Mouse (Mus musculus): ENCODE data around the gene Evi5l. TPM values are rescaled to one million over a fixed set of nuclear protein-coding genes. Genes with fewer than 3 reads are reported as not detected.
A peak's percentile ranks its signal among the peaks of the same experiment; 100 is the strongest.

Gene Evi5l
- total RNA-seq, 2 experiments from 2014 or later = 93.2 to 102 TPM

DNA sequence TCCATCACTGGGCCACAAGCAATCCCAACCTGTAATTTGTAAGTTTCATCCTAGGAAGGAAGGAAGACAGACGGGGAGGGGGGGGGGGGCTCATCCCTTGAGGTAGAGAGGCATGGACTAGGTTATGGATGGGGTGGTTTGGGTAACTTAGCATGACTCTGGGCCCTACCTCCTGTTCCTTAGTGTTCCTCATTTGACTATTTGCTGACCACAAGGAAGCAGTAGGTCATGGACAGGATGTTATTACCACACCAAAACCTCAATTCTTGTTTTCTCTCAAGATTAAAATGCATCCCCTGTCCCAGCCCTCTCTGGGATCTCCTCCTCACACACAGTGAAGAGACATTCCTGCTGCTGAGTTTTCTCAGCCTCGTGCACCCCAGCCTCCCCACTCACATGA, 35.0 kb downstream of the Evi5l start:
- DNase-seq (ENCODE audit: low spot score in 2 of 2) = no peak

DNA sequence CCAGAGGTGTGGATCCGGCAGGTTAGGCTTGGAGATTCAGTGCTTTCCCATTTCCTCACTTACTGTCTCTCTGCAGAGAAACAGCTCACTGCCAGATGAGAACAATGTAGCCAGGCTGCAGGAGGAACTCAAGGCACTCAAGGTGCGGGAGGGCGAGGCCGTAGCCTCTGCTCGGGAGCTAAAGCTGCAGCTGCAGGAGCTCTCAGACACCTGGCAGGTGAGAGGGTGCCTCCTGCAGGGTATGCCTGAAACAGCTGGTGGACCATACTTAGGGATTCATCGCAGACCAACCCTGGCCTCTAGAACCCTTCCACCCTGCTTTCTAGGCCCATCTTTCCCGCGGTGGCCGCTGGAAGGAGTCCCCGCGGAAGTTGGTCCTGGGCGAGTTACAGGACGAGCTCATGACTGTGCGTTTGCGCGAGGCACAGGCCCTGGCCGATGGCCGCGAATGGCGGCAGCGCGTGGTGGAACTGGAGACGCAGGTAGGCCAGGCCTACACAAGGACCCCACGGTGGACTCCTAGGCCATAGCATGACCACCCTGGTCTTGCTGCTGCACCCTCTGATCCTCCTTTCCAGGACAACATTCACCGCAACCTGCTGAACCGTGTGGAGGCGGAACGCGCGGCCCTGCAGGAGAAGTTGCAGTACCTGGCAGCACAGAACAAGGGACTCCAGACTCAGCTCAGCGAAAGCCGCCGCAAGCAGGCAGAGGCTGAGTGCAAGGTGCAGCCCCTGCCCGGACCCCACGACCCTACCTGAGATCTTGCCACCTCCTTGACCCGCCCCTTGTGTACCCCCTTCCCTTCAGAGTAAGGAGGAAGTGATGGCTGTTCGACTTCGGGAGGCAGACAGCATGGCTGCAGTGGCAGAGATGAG, 39.1 kb downstream of the Evi5l start:
- DNase-seq (ENCODE audit: low spot score in 2 of 2) = no peak

DNA sequence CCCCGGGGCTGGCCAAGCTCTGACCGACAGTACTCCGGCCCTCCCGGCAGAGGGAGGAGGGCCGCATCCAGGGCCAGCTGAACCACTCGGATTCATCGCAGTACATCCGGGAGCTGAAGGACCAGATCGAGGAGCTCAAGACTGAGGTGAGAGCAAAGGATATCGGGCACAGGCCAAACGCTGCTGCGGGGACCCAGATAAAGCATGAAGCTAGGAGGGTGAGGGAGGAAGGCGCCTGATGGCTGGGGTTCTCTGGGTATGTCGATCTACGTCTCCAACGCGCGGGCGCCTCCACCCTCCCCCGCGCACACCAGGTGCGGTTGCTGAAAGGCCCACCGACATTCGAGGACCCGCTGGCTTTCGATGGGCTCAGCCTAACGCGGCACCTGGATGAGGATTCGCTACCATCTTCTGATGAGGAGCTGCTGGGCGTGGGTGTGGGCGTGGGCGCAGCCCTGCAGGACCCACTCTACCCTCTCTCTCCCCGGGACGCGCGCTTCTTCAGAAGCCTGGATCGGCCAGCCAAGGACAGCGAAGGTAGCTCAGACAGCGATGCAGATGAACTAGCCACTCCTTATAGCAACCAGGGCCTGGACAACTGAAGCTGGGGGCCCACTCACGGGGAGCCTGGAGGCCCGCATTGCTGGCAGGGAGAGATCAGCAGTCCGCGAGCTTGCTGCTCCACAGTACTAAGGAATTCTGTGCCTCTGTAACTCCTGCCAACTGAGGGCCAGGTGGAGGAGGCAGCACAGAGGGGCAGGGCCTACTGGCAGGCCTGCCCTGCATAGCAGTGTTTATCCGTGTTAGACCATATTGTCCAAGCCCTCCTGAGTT, 40.0 kb downstream of the Evi5l start:
- no peak for DNase-seq (ENCODE audit: low spot score in 2 of 2)

DNA sequence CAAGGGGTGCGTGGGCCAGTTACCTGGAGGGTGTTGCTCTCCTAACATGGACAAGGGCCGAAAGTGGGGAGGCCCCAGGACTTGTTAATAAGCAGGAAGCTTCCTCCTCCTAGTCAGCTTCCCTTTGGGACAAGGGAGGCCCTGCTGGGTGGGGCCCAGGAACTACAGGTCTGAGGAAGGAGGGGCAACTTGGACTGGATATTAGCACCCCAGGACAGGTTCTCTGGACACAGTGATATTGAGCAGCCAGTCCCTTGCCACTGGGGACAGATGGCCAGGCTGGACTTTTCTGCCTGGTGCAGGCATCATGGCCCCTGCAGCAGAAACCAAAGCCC, 40.6 kb downstream of the Evi5l start:
- DNase-seq (ENCODE audit: low spot score in 2 of 2) = no peak

DNA sequence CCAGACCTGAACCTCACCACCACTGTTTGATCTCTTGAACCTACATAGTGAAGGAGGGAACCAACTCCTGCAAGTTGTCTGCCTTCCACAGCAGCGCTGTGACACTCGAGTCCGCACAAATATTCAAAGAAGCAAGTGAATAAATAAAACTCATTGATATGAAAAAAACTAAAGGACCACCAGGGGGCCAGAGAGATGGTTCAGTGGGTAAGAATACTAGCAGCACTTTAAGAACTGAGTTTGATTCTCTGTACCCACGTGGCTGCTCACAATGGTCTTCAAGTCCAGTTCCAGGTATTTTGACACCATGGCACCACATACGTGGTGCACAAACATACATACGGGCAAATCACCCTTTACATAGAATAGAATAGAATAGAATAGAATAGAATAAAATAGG, 44.7 kb downstream of the Evi5l start:
- DNase-seq (ENCODE audit: low spot score in 2 of 2) = no peak

DNA sequence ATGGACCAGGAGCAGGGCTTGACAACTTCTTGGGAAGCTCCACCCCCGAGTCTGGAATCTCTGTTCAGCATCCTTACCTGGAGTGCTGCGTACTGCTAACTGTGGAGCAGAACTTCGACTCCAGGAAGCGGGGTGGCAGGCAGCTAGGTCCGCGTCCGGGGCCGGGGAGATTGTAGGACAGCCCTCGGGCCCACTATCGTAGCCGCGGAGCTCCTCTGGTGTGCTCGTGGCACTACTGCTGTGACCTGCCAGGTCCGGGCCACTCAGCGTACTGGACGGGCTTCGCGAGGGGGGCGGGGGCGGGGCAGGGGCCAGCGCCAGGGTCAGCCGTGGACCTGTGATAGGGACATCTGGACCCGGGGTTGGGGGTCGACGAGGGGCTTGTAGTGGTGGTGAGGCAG, 46.4 kb downstream of the Evi5l start:
- DNase-seq (ENCODE audit: low spot score in 2 of 2) = no peak

DNA sequence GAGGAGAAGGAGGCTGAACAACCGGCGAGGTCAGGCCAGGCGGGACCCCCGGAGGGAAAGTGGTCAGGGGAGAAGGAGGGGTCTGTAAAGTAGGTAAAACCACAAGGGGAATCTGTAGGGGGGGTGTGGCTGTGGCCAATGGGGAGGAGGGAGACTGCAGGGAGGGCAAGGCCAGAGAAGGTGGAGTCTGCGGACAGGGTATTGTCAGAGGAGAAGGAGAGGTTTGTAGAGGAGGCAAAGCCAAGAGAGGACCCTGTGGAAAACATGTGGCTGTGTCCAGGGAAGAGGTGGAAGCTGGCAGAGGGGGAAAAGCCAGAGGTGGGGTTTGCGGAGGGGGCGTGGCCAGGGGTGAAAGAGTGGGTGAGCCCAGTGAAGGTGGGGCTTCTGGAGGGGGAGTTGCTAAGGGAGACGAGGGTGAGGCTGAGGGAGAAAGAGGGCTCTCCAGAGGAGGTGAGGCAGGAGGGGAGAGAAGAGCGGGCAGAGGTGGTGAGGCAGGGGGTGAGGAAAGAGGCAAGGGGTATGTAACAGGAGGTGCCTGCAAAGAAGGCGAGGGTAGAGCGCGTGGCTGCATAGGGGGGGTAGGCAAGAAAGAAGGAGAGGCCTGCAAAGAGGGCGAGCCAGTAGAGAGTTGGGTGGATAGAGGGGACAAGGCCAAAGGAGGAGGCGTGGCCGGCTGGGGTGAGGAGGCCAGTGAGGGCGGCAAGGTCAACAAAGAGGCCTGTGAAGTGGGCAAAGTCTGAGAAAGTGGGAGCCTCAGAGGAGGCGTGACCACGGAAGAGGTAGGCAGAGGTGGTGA, 47.0 kb downstream of the Evi5l start:
- no peak for DNase-seq (ENCODE audit: low spot score in 2 of 2)

DNA sequence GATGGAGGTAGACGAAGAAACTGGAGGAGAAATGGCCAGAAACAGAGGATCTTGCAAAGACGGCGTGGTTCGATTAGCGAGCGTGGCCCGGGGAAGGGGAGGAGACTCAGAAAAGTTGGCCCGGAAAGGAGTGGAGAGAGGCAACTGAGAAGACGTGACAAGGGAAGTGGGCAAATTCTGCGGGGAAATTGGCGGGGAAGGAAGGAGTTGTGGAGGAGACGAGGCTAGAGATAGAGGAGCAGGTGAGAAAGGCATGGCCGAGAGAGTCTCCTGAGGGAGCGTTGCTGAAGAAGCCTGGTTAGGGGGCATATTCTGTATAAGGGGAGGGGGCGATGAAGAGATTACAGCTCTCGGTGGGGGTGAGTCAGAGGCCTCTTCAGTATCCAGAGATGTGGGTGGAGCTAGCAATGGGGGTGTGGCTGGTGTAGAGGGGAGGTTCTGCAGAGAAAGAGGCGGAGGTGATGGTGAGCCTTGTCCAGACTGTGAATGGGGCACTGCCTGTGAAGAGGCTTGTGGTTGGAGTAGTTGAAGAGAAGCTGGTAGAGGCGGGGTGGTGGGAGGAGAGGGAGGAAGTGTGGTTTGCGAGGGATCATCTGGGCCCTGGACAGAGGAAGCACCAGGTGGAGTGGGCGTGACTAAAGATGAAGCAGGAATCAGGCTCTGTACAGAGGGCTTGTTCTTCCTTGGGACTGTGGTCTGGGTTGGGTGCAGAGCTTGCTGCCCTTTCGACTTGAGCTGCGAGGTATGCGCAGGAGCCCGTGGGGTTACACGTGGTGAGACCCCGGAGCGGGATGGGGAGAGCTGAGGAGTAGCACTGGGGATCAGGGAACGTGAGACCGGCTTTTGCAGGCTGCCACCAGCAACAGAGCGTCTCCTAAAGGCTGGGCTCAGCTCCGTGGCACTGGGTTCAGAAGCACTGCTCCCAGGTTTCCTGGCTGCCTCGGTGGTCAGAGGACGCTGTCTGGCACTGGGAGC, 47.9 kb downstream of the Evi5l start:
- DNase-seq (ENCODE audit: low spot score in 2 of 2) = no peak

DNA sequence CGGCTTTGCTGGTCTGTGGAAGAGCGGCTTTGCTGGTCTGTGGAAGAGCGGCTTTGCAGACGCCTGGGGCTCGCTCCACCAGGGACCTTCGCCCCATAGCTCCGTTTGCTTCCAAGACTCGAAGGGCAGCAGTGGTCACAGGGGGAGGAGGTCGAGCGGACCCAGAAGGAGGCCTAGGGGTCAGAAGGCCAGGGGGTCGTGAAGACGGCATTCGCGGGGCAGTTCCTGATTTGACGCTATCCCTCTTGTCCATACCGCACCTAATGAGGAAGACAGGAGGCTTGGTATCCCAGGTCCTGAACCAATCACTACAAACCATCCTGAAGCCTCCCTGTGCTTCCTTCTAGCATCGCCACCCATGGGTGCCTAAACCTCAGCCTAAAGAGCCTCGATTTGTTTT, 49.9 kb downstream of the Evi5l start:
- no peak for DNase-seq (ENCODE audit: low spot score in 2 of 2)

DNA sequence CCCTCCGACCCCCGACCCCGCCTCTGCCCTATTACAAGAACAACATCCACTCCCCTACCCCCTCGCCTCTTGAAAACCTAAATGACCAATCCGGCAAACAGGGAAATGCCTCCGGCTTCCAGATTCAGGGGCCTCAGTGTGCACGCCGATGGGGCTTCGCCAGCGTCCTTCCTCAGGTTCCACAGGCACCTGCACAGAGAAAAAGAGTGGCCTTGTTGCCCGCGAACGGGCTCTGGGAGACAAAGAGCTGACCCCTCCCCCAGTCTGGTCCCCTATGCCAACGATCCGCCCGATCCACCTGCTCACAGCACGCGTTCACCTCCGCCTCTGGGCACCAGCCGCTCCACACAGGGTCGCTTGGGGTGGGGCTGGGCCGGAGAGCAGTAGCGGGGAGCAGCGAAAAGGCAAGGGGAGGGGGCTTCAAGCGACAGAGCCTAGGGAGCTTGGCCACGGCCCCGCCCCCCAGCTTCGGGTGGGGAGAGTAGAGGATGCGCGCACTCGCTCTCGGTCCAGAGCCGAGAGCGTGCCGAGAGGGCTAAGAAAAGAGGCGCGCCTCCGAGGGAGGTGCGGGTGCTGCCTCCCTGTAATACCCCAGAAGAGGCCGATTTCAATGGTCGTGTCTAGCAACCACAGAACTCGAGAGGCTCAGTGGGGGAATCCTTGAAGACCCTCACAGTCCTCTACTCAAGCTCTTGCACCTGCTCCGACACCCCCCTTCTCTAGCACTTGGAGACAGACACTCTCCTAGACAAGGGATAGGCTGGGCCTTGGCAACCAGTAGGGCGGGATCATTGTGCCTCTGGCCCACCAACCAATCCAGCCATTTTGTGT, 50.6 kb downstream of the Evi5l start, which contains the start of gene Prr36:
Prr36 (minus strand) TSS at position 669 of the 831 bp plus-strand sequence.
- DNase-seq (ENCODE audit: low spot score in 2 of 2) = peak in 1 of 2 experiments; percentile 69

DNA sequence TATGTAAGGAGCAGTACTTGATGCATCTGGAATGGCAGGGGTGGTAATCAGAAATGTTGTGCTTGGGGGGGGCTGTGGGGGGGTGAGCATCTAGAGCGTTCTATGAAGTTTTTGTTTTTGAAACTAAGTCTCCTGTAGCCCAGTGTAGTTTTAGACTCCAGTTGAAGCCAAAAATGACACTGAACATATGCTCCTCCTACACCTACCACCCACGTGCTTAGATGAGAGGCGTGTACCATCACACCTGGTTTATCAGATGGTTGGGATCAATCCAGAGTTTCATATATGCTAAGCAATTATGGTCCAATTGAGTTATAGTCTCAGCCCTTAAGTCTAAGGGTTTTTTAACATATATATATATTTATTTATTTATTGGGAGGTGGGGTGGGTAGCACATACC, 53.2 kb downstream of the Evi5l start:
- DNase-seq (ENCODE audit: low spot score in 2 of 2) = no peak

DNA sequence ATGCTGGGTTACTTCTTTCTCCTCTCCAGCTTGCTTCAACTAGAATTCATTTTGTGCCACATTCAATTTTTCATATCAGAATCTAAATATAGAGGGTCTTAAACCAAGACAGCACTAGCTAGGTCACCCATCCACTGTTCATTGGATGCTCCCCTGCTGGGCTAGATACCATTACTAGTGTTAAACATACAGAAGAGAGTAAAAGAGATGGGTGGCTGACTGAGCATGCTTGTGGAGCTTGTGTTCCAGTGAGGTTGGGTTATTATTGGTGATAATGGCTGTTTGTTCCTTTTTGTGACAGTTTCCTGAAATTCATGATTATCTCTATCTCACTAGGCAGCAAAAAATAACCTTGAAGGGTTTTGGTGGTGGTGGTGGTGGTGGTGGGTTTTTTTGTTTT, 55.7 kb downstream of the Evi5l start:
- no peak for DNase-seq (ENCODE audit: low spot score in 2 of 2)

DNA sequence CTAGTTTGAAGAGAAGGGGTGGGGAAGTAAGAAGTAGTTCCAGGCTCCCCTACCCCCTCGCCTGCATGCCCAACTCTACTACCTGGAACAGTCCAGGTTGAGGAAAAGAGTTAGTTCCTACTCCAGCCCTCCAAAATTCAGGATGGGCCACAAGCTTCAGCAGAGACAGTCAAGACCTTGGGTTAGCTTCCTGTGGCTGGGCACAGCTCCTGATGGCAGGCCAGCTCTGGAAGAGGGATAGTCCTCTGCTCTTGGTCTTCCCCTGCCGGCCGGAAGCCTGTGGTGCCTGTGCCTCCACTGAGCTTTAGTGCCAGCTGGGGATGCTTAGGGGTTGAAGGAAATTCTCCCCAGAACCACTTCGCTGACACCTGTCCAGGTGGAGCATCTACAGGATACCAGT, 60.0 kb downstream of the Evi5l start:
- DNase-seq (ENCODE audit: low spot score in 2 of 2) = no peak

DNA sequence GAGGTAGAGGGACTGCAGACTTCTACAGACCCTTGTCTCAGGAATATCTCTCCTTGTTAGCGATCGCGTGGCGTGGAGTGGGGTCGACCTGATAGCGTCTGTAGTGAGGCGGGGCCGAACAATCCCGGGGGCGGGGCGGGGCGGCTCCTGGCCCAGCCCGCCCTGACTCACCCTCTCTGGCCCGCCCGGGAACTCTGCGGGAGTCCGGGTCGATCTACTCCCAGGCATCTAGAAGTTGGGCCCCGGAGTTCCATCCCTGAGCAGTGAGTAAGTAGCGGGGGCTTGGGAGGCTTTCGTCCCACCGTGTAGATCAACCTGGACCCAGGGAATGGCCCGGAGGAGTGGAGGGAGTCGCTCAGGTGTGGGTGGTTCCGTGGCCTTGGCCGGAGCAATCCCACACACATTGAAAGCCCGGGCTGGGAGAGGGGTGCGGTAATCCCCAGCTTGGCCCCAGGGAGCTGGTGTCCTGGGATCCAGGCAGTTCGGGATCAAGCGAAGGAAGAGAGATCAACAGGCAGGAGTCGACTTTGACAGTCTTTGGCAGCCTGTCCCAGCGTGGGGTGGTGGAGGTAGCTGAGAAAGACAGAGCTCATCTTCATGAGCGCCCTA, 60.5 kb downstream of the Evi5l start, which contains the start of gene Lrrc8e:
Lrrc8e (plus strand) TSS at position 89 of the 609 bp plus-strand sequence.
- no peak for DNase-seq (ENCODE audit: low spot score in 2 of 2)

DNA sequence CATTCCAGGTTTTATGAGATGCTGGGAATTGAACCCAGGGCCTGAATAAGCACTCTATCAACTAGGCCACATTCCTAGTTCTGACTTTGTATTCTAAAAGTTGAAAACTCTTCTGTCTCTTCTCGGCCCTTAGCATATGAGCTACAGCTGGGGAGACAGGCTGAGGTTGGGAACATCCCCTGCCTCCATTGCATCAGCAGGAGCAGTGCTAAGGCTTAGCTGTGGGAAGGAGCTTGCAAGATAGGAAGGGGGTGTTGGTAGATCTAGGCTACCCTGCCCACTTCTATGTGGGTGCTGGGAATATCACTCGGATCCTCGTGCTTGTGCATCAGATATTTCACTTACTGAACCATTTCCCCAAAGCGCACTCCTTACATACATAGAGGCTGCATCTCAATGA, 61.6 kb downstream of the Evi5l start:
- DNase-seq (ENCODE audit: low spot score in 2 of 2) = no peak

DNA sequence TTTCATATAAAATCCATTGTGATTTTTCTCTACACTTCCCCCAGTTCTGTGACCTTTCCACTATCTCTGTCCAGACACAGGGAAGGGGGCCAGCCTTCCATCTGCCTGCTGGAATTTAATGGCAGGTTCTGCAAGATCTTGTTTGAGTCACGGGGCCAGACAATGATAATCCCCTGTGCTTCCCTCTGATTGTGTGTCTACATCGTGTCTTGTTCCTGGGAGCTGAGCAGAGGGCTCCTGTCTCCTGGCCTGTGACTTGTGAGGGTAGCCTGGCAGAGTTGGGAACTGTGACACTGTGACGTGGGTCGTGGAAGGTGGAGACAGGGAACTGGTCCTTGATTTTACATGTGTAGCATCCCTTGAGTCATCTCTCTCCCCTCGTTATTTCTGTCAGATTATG, 63.4 kb downstream of the Evi5l start:
- no peak for DNase-seq (ENCODE audit: low spot score in 2 of 2)

DNA sequence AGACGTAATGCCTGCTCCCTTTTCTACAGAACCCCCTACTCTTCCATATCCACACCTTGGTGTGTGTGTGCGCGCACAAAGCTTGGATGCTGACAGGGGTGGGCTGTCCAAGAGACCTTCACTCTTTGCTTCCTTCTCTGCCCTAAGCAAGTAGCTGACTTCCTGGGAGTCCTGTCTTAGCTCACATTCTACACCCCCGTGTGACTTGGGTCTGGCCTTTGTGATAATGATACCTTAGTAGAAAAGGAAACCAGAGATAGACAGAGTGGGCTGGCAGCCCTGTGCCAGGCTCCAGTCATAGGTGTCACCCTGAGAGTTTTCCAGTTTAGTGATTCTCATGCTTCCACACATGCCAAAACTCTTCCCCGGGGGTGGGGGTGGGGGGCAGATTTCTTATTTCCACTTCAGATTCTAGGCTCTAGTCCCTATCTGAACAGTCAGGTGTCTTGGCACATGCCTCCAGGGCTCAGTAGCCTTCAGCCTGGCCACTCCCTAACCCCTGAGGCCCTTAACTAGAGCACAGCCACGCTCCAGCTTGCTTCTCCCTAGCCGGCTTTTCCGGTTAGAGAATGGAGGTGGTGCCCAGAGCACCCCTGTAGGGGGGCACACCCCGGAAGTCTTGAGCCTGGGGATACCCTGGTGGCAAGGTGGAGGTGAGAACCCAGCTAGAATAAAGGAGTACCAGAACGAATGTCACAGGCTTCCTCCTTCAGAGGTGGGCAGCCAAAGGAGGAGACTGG, 64.4 kb downstream of the Evi5l start:
- DNase-seq (ENCODE audit: low spot score in 2 of 2) = no peak

DNA sequence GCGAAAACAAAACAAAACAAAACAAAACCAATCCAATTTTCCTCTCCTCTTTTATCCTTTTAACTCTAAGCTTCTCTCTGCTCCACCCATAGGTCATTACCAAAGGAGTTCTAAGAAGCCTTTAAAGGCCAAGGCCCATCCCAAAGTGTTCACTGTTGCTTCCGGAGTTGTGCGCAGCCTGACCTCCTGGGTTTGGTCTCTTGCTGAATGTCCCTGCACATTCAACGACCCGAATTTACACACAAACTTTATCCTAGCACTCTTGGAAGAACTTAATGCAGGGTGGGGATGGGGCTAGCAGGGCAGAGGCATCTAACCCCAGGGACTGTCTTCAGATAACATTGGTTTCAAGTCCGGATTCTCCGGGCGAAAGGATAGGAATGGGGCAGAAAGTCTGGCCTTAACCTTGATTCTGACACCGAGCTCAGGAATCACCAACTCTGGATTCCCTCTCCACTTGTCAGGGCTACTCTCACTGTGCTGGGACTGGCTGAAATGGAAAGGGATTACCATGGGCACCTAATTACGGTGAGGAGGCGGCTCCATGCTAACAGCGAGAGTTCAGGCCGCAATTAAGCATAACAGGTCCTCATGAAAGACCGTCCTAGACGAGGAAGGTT, 71.6 kb downstream of the Evi5l start:
- no peak for DNase-seq (ENCODE audit: low spot score in 2 of 2)

Data from layer of hippocampus, adult 18-20 months (tissue).